Mouse (Mus musculus) embryonic stem cell, embryonic (primary cell): ENCODE measurements around the gene Jag1.

ENCODE experiments used
- CTCF ChIA-PET, 4 experiments: fragments of 300-600 bp in 2 of 4; fragments of 350-600 bp in 2 of 4; sonication (Branson Sonifier 250); formaldehyde crosslinking; loops; one replicate each; lab custom pipeline; 2022; ENCODE audit warnings: inconsistent platforms in 2 of 4; lab: Charles Lee
- POLR2A ChIA-PET, 4 experiments: fragments of 300-600 bp in 2 of 4; fragments of 350-600 bp in 2 of 4; sonication (Branson Sonifier 250); formaldehyde crosslinking; loops; one replicate each; lab custom pipeline; 2022; ENCODE audit warnings: antibody characterized with exemption in 4 of 4, inconsistent platforms in 1 of 4; lab: Charles Lee

The Jag1 gene

GRCm38 (mm10) chr2:137116025-137116674 is at the start of gene Jag1:
Gene Jag1 (minus strand): TSS chr2:137116644.
- CTCF ChIA-PET = no interaction called here

GRCm38 (mm10) chr2:137156018-137156417 is 39.6 kb upstream of the Jag1 start:
- ChIA-PET POLR2A (interaction anchor here in 1 of 4 experiments (1.0 kb wide), 1 partner anchor 31 kb away, joined by 3 read pairs; no protein-coding TSS in a partner anchor), CTCF (no interaction called here)

More at GRCm38 (mm10) chr2:137116025-137116674, at the start of gene Jag1:
- POLR2A ChIA-PET = interaction anchor here in 3 of 4 experiments (0.6 to 3.9 kb wide), 12 partner anchors 9 to 225 kb away, joined by 3 to 21 read pairs (median 3); partner anchors contain the start of genes AL731706.1 (in 3 of the 3), Mkks (in 3 of the 3) and Slx4ip (in 3 of the 3)

- ChIA-PET CTCF (no interaction called here), POLR2A (interaction anchor here in 1 of 4 experiments (1.0 kb wide), 1 partner anchor 40 kb away, joined by 3 read pairs; no protein-coding TSS in a partner anchor)
Measured at GRCm38 (mm10) chr2:137153825-137154224, 37.4 kb upstream of the Jag1 start.

DNA sequence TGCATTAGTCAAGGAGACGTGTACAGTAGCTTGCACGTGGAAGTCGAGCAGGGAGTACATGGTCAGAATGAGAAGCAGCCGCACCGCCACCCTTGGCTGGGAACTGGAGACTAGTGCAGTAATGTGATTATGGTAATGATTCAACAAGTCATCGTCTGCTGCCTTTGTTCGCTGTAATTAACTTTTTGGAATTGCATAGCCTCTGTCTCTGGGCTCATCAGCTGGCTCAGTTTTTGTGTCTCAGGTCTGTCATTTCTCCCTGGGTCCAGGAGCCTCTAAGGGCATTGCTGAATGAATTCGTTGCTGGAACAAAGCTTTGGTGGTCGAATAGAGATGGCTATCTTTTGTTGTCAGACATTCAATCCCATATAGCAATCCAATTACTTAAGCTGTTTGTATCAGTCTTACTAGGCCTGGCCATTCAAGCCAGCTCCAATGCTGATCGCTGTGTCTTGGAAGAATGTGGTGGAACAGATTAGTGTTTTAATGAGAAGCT is 36.8 kb upstream of the Jag1 start:
- POLR2A ChIA-PET = interaction anchor here in 1 of 4 experiments (1.0 kb wide), 1 partner anchor 39 kb away, joined by 3 read pairs; no protein-coding TSS in a partner anchor
- CTCF ChIA-PET = no interaction called here

DNA sequence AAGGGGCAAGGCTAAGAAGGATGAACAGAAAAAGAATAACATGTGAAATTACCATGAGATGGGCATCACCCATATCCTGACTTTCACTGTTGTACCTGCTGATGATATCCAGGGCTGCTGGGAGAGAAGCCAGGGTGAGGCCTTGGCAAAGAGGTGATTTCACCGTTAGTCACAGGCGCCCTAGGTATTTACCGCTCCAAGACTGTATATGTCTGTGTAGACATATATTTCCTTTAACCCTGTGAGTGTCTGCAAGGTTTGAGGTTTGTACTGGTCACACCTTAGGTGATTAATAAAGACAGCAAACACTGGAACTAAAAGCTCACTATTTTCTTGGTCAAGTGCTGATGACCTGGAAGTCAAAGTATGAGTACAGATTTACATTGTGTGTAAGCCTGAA is 34.5 kb upstream of the Jag1 start:
- ChIA-PET POLR2A (interaction anchor here in 1 of 4 experiments (0.7 kb wide), 1 partner anchor 12 kb away, joined by 3 read pairs; no protein-coding TSS in a partner anchor), CTCF (no interaction called here)

DNA sequence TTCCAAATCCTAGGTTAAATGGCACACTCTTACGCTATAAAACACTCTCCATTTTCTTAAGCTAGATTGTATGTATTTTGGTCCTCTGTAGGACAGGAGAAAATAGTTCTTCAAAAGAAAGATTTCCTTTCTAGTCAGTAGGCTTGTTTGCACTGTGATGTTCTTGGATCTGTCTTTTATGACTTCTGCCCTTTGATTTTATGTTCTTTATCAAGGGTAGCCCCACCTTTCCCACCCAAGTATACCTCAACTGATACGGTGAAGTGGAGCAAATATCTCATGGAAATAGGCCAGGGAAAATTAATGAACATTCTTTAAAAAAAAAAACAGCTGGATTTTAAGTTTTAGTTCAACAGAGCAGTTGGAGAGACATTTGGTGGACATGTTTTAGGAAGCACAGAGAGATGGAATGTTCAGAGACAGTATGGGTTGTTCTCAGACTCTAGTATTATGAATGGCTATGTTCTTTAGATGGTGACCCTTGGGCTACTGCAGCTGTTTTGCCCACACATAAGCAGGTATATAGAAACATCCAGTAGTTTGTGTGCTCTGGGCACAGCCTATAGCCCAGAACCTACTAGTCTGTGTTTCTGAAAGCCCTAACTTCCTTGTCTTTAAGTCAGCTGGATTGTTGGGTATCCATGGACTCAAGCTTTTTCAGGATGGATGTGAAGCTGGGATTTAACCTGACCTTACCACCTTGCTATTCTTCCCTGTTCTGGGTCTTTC is 30.7 kb upstream of the Jag1 start:
- ChIA-PET POLR2A (no interaction called here), CTCF (no interaction called here)

DNA sequence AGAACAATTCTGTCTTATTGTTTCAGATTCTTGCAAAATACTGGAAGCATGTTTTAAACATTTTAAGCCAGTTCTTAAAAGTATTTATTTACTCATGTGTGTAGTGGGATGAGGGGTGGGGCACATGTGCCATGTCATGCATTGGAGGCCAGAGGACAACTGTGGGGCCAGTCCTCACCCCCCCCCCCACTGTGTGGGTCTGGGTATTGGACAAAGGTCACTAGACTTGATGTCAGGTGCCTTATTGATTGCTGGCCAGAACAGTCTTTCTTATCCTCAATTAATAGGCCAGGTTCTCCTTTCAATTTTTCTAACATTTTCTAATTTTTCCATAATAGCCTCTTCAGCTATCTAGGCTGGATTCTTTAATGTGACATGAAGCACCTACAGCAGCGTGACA is 21.6 kb upstream of the Jag1 start:
- ChIA-PET POLR2A (no interaction called here), CTCF (no interaction called here)

- ChIA-PET CTCF (interaction anchor here in 1 of 4 experiments (0.9 kb wide), 1 partner anchor 380 kb away, joined by 5 read pairs; no protein-coding TSS in a partner anchor), POLR2A (interaction anchor here in 1 of 4 experiments (0.9 kb wide), 1 partner anchor 68 kb away, joined by 3 read pairs; no protein-coding TSS in a partner anchor)
Measured at GRCm38 (mm10) chr2:137134035-137134434, 17.6 kb upstream of the Jag1 start.

GRCm38 (mm10) chr2:137124861-137125260 is 8.4 kb upstream of the Jag1 start:
- ChIA-PET CTCF (no interaction called here), POLR2A (interaction anchor here in 1 of 4 experiments (1.5 kb wide), 1 partner anchor 31 kb away, joined by 3 read pairs; no protein-coding TSS in a partner anchor)

GRCm38 (mm10) chr2:137117321-137117690 is 862 bp upstream of the Jag1 start:
- ChIA-PET POLR2A (interaction anchor here in 2 of 4 experiments (0.8 to 3.9 kb wide), 4 partner anchors 14 to 226 kb away, joined by 3 to 21 read pairs (median 6); partner anchors contain the start of genes AL731706.1 (in 2 of the 2), Mkks (in 2 of the 2) and Slx4ip (in 2 of the 2)), CTCF (no interaction called here)

GRCm38 (mm10) chr2:137116675-137117320 is 354 bp upstream of the Jag1 start:
- ChIA-PET CTCF (no interaction called here), POLR2A (interaction anchor here in 3 of 4 experiments (0.6 to 3.9 kb wide), 10 partner anchors 14 to 226 kb away, joined by 3 to 21 read pairs (median 4); partner anchors contain the start of genes AL731706.1 (in 3 of the 3), Mkks (in 3 of the 3) and Slx4ip (in 3 of the 3))

GRCm38 (mm10) chr2:137115241-137116024 is 1.0 kb downstream of the Jag1 start:
- ChIA-PET CTCF (interaction anchor here in 2 of 4 experiments (0.7 to 1.5 kb wide), 3 partner anchors 18 to 827 kb away, joined by 3 to 4 read pairs (median 3); no protein-coding TSS in a partner anchor), POLR2A (interaction anchor here in 3 of 4 experiments (0.6 to 4.8 kb wide), 14 partner anchors 8 to 224 kb away, joined by 3 to 26 read pairs (median 5); partner anchors contain the start of genes AL731706.1 (in 3 of the 3), Mkks (in 3 of the 3) and Slx4ip (in 3 of the 3))

GRCm38 (mm10) chr2:137114248-137115096 is 2.0 kb downstream of the Jag1 start:
- ChIA-PET POLR2A (interaction anchor here in 3 of 4 experiments (0.6 to 4.8 kb wide), 18 partner anchors 11 to 433 kb away, joined by 3 to 26 read pairs (median 3); partner anchors contain the start of genes AL731706.1 (in 2 of the 3), Mkks (in 2 of the 3) and Slx4ip (in 2 of the 3)), CTCF (interaction anchor here in 3 of 4 experiments (0.6 to 2.5 kb wide), 6 partner anchors 11 to 828 kb away, joined by 3 to 13 read pairs (median 3); no protein-coding TSS in a partner anchor)

DNA sequence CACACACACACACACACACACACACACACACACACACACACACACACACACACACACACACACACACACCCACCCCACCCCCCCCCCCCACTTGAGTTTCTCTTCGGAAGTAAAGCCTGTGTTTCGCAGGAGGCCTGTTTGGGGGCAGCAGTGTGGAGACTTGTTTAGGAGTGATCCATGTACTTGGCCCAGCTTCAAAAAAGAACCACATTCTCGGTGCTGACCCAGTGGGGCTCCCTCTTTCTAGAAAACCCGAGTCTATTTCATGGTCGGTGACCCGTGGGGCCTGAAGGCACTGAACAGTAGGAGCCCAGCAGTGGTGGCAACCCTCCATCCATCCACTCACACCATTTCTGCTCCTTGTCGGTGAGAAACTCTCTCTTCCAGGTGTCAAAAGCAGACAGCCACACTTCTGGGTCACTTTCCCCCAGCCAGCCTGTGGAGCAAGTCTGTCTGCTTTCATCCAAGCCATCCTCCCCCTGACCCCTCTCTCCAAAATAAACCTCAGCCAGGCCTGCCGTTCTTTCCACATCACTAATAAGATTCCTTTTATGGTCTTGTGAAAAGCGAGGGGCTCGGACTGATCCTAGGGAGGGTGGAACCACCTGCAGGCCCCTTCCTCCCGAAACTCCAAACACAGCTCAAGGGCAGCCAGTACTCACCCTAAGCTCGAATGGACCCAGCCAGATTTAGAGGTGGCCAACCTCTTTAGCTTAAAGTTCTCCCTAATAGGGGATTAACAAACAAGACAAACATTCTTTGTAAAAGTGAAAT is 3.0 kb downstream of the Jag1 start:
- CTCF ChIA-PET = interaction anchor here in 2 of 4 experiments (0.7 to 2.5 kb wide), 3 partner anchors 10 to 602 kb away, joined by 3 to 13 read pairs (median 3); no protein-coding TSS in a partner anchor
- POLR2A ChIA-PET = interaction anchor here in 2 of 4 experiments (0.8 to 4.8 kb wide), 11 partner anchors 10 to 222 kb away, joined by 3 to 26 read pairs (median 6); partner anchors contain the start of genes AL731706.1 (in 2 of the 2), Mkks (in 2 of the 2) and Slx4ip (in 2 of the 2)

- POLR2A ChIA-PET = interaction anchor here in 3 of 4 experiments (1.1 to 2.4 kb wide), 4 partner anchors 9 to 219 kb away, joined by 3 to 5 read pairs (median 4); partner anchors contain the start of genes AL731706.1 (in 1 of the 3), Mkks (in 1 of the 3) and Slx4ip (in 1 of the 3)
Measured at GRCm38 (mm10) chr2:137110214-137110898, 6.1 kb downstream of the Jag1 start.

More at GRCm38 (mm10) chr2:137110214-137110898, 6.1 kb downstream of the Jag1 start:
- CTCF ChIA-PET = interaction anchor here in 1 of 4 experiments (0.6 kb wide), 1 partner anchor 1313 kb away, joined by 3 read pairs; no protein-coding TSS in a partner anchor
